Mouse (Mus musculus): ENCODE data around the gene Ncln.
A peak's percentile ranks its signal among the peaks of the same experiment; 100 is the strongest.
"Not testable (repeated sequence)": the region's sequence is repeated elsewhere in the genome, so short reads cannot be mapped to it uniquely, and the experiment has no call there.

Gene Ncln

DNA sequence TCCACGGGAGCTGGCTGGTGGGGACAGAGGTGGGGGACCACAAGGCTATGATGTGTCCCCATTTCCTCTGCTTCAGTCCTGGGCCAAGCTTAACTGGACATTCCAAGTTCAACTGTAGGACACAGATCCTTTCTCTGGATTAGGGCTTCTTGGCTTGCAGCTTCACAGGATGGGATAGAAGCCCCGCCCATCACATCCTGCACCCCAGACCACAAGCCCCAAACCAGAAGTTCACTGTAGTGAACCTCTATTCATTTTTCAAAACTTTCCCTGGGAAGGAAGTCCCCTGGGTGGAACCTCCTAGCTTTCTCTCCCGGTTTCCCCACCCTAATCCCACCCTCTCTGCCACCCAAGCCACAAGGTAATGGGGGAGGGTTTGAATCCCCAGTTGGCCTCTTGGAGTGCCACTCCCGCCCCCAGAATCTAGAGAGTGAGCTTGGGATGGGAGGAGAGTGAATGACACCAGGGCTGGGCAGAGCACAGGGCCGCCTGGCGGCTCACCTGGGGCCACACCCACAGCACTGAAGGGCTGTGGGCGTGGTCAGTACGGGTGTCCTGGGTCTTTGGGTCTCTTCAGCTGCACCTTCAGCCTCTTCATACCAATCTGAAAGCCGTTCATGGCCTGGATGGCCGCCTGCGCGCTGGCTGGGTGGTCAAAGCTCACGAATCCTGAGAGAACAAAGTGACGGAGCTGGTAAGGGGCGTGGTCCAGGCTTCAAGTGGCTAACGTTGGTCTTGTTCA, 34.3 kb downstream of the Ncln start:
- DNase-seq (ENCODE audit: low read depth): peak; percentile 68

DNA sequence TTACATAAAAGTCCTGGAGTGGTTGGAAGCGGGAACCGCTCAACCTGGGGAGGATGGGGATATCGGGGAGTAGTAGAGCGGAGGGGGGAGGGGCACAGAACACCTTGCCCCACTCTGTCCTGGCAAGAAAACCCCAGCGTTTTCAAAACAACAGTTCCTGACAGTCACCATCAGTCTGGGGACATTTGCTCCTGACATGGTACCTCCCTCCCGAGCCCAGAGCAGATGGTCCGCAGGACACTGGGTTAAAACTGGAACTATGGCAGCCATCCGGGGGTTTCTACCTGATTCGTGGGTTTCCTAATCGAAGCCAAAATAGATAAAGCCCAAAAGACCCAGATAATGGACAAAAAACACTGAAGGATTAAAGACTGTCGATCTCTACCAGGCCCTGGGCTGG, 35.2 kb downstream of the Ncln start:
- DNase-seq (ENCODE audit: low read depth): no peak

DNA sequence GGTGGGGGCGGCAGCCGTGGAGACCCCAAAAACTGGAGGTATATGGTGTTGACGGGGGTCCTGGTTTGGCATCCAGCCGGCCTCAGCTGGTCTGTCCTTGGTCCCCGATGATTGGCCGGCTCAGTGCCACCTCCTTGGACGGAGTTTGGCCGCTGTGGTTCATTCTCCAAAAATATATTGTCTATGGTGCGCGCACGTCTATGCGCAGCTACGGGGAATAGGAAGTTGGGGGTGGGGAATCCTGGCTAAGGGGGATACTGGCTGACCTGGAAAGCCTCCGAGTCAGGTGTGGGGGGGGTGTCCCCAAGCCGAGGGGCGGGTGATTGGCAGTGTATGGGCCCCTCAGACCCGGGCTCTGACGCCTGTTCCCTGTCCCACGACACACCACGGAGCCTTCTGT, 35.7 kb downstream of the Ncln start:
- no peak for DNase-seq (ENCODE audit: low read depth)

DNA sequence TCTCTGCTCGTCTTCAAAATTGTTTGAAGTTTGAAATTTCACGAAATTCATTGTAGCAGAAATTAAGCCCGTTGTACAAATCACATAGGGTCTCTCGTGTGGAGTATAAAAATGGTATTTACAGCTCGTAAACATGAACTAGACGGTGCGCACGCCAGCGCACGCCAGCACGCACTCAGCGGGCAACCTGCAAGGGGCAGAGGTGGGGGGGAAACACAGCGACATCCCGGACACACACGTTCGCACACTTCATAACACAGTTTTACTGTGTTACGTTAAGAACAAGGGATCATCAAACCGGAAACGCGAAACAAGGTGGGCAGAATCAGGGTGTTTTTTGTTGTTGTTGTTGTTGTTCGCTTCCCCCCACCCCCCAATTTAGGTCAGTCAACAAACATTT, 36.8 kb downstream of the Ncln start:
- no peak for DNase-seq (ENCODE audit: low read depth)

DNA sequence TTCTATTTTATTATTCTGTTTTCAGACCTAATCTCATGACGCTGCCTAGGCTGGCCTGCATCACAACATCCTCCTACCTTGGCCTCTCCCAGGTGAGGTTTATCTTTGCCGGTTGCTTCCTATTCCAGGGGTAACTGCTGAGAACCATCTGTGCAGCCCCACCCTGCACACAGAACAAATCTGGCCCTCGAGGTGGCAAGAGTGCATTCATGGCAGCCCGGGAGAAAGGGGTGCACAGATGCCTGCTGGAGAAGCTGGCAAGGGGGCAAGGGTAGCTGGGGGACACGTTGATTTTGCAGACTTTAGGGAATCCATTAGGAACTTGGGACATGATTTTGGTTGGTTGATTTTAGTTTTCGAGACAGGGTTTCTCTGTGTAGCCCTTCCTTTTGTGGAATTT, 37.9 kb downstream of the Ncln start:
- DNase-seq (ENCODE audit: low read depth): no peak

DNA sequence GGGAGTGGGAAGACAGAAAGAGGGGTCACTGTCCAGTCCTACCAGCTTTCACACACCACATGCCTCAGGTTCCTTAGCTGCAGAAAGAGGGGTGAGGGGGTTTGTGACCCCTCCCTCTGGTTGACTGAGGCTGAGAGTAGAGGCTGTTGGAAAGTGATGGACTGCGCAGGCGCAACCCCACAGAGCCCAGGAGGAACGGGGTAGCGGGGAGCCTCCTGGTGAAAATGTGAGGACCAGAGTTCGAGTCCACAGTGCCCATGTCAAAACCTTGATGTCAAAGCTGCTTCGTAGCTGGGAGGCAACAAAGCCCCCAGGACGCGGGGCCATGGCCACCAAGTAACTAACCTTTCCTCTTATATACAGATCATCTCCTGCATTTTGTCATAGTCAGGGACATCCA, 38.6 kb downstream of the Ncln start:
- DNase-seq (ENCODE audit: low read depth): no peak

DNA sequence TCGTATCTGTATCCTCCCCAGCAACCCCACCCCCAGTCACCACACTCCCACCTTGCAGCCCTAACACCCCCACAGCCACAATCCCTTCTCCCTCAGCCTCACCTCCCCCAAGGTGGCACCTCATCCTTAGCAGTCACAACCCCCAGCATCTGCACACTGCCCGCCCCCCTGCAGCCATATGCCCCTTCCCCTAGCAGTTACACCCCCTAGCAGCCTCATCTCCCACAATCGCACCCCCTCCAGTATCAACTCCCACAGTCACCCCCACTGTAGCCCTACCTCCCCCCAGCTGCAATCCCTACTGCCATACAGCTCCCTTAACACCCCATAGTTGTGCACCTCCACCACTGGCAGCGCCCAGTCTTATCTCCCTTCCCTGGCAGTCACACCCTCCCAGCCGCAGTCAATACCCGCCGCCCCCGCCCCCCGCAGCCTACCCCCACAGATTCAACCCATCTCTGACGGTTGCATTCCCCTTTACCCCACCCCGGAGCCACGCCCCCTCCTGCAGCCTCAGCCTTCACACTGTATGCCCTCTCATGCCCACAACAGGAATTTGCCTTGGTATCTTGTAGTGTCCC, 39.1 kb downstream of the Ncln start:
- no peak for DNase-seq (ENCODE audit: low read depth)

DNA sequence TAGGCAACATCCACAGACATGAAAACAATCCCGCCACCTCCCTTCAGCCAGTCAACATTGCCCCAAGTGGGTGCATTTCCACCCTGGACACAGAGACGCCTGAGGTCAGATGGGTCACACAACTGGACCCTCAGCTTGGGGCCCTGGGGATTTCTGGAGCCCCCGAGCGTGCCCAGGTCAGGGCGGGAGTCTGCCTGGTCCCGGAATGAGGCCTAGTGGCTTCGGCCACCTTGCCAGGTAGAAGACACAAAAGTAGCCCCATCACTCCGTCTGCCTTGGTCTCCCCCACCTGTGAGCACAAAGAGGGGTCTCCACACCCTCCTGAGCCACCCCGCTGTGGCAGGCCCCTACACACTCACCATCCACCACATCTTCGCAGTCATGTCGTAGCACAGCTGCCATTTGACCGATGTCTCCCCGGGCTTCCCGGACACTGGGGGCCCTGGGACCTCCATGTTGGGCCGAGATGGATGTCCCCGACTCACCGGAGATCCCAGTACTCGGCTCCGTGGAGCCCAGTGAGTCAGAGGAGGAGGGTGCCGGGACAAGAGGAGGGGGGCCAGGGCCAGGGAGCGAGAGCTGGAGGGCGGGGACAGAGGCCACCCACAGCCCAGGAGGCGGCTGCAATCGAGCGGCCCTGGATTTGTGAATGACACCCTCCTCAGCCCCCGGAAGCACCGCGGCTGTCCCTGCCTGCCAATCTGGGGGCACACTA, 40.9 kb downstream of the Ncln start, which contains the start of gene Nfic:
TSS of gene Nfic (minus strand) at position 455 of the 715 bp plus-strand sequence.
- no peak for DNase-seq (ENCODE audit: low read depth)

DNA sequence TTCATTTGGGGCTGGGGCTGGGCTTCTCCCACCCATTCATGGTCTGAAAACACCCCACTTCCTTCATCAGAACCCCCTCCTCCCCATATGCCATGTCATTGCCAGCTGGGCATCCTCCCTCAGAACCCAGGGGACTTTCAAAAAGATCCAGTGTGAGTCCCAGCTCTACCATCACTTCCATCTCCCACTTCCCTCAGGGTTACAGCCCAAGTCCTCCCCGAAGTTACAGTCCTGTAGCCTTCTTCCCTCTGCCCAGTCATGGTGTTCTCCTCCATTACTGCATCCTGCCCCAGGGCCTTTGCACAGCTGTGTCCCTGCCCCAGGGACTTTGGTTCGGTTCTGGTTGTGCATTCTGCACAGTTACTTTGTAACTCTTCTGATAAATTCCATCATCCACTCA, 42.1 kb downstream of the Ncln start:
- DNase-seq (ENCODE audit: low read depth): no peak

DNA sequence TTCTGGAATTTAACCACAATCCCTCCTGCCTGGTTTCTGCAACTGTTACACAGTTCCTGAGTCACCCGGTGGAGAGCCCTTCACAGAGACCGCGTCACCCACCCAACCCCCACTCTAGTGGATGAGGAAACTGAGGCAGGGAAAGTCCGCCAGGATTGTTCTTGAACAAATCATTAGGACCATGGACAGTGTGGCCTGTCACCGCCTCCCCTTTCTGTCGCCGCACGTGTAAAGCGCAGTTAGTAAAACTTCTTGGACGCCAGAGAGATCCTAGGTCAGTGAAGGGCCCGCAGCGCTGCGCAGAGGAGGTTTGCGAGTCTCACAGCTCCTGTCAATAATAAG, 43.3 kb downstream of the Ncln start:
- no peak for DNase-seq (ENCODE audit: low read depth)

DNA sequence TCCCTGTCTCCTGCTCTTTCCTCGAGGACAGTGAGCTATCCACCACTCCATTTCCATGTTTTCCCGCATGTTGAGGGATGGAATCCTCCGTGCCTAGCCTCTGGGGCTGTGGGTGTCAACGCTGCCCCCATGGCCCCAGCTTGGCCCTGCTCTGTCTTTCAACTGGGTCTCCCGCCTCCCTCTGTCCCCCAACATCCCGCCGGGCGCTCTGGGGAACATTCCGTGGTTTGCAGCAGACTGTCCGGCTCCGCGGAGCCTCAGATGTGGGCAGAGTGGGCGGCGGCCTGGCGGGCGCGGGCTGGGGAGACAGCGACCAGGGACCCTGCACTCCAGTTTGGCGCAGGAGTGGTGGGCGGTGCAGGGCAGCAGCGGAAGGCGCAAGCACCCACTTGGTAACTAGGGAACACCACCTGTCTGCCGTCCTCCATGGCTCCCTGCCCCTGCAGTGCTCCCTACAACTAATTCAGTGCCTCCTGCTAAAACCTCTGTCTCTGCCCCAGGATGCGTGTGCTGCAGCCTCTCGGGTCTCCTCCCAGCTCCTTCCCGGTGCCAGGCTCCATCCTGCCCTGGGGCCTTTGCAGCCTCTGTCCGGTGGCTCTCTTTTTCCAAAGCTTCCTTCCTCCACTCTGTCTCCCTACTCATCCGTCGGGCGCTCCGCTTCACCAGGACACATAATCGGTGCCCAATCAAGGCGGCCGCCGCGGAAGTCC, 43.8 kb downstream of the Ncln start:
- no peak for DNase-seq (ENCODE audit: low read depth)

DNA sequence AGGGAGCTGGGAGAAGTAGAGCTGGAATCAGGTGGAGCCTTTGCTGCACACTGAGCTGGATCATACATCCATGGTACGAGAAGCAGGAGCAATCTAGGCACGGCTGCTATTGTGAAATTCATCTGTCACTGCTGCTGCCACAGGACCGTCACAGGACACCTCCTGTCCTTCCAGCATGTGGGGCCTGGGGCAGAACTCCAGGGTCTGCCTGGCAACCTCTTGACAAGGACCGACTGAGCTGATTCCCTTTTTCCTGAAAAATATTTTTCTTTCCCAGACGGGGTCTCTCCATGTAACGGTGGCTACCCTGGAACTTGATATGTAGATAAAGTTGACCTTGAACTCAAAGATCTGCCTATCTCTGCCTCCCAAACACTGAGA, 44.8 kb downstream of the Ncln start:
- DNase-seq (ENCODE audit: low read depth): no peak

DNA sequence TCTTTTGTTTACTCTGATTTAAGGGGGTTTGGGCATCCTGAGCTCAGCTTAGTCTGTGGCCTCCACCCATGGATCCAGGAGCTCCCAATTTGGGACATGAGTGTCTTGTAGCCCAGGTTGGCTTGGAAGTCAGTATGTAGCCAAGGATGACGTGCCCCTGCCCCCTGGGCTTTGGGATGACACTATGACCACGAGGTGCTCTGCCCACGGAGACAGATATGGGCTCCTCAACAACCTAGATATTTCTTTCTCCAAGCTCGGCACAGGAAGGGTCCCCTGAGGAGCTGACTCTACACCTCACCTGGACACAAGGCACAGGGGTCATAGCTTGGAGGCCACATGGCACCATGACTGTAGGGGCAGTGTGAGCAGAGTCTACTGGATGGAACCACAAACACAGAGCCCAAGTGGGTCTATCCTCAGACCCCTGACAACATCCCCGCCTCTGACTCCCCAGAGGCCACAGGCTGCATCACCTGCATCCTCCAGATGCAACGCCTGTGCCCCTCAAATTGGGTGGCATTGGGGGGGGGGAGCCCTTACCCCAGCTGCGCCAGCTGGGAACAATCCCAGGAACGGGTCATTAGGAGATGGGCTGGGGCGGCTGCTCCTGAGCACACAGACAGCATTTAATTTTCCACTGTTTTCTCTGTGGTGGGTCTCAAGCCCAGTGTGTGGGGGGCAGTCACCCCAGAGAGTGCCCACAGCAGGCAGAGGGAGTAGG, 45.4 kb downstream of the Ncln start:
- no peak for DNase-seq (ENCODE audit: low read depth)

DNA sequence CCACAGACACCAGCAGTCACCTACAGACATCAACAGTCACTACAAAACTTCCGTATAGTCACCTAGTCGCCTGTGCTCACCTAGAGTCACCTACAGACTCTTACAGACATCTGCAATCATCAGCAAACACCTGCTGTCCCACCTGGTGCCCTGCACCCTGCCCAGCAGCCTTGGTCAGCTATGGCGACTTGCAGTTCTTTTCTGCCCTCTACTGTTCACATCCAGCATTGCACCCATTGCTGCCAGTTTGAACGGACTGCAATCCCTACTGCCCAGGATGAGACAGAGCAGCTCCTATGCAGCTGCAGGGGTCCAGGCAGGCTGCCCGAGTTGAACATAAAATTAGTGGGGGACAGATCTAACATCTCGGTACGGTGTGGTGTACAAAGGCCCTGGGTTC, 46.1 kb downstream of the Ncln start:
- DNase-seq (ENCODE audit: low read depth): peak; percentile 93

DNA sequence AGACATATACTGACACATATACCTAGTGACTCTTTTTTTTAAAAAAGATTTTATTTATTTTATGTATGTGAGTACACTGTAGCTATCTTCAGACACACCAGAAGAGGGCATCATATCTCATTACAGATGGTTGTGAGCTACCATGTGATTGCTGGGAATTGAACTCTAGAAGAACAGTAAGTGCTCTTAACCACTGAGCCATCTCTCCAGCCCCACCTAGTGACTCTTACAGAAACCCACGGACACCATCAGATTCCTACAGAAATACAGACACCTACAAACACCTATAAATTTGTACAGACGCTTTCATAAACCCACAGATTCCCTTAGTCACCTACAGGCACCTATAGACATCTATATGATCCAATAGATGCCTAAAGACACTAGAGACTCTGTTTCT, 50.7 kb downstream of the Ncln start:
- not testable (repeated sequence) for DNase-seq (ENCODE audit: low read depth)

DNA sequence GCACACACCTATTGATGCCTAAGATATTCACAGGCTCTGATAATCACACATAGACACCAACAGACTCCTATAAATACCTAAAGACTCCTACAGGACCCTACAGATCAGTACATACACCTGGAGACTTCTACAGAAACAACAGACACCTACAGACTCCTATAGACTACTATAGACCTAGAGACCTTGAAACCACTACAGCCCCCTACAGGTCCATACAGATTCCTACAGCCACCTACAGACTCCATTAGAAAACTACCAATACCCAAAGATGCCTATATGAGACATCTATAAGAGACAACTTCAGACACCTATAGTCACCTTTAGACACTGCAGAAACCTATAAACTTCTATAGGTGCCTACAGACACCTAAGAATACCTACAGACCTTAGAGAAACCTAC, 55.2 kb downstream of the Ncln start:
- DNase-seq (ENCODE audit: low read depth): peak; percentile 59

All from induced T-regulatory cell, adult 2 months (primary cell).